Mouse (Mus musculus): Measurements from ENCODE around the gene Cfap300. TPM values are rescaled to one million over a fixed set of nuclear protein-coding genes. Genes with fewer than 3 reads are reported as not detected.

Cfap300 gene
- total and polyA plus RNA-seq, 3 experiments = not detected

DNA sequence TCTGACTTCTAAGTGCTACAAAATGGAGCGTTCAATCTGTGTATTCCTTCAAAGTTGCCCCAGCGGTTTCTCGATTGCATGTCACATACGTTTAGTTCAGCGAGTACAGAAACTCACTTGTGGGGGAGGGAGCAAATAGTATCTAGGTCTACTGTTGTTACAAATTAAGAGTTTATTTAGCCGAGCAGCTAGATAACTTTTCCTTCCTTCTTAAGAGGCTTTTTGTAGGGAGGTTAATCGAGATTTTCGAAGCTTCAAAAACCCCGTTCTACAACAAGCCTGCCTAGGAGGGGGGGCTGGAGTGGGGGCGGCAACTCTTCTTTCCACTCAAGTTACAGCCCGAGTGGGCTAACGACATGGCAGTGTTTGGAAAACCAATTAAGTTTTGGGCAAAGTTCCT, 39.8 kb downstream of the Cfap300 start (continued):
- no peak for TF ChIP-seq SIN3A (IDR thresholded peaks at IDR 0.05; ENCODE audit: low read length)
- no peak for TF ChIP-seq RCOR1 (IDR thresholded peaks at IDR 0.05; ENCODE audit: low read depth, low read length)
- no peak for TF ChIP-seq MXI1 (IDR thresholded peaks at IDR 0.05; ENCODE audit: low read depth, low read length)

DNA sequence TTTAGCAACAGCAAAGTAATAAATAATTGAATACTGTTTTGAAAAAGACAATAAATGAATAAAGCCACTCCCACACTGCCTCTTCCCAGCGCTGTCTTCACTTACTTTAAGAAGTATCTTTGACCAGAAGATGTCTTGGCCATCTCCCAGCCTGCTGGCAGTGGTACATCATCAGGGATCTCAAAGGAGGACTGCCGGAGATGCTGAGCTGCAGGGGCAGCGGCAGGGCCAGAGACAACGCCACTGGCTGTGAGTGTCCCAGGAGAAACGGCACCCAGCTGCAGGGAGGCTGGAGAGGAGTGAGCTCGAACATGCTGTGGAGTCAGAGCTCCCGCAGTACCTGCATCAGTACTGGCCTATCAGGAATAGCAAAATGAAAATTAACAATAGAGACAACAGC, 41.3 kb downstream of the Cfap300 start:
- H3K79me2 ChIP-seq (ENCODE audit: control insufficient read depth, insufficient read depth, low read length, poor library complexity) = no peaks in the 10 kb centered on the region
- DNase-seq (ENCODE audit: low read depth, low spot score) = no peak
- no peak overlapping the region for H3K9ac ChIP-seq (ENCODE audit: control insufficient read depth, low read depth, low read length, poor library complexity, severe bottlenecking)
- H3K27ac ChIP-seq (ENCODE audit: control insufficient read depth, low read depth, low read length) = no peak overlapping the region
- TF ChIP-seq USF2 (IDR thresholded peaks at IDR 0.05; ENCODE audit: borderline replicate concordance in 1 of 2, insufficient read depth in 1 of 2, low read depth in 1 of 2, low read length in 2 of 2) (no peak), CTCF (IDR thresholded peaks at IDR 0.05 in 2 of 3, conservative IDR thresholded peaks at IDR 0.05 in 1 of 3; ENCODE audit: control insufficient read depth in 1 of 3, insufficient read depth in 1 of 3, low read depth in 2 of 3, low read length in 3 of 3, poor library complexity in 1 of 3, severe bottlenecking in 1 of 3) (no peak), RAD21 (IDR thresholded peaks at IDR 0.05; ENCODE audit: low read depth, low read length) (no peak), MAZ (IDR thresholded peaks at IDR 0.05; ENCODE audit: low read depth, low read length) (no peak), NELFE (IDR thresholded peaks at IDR 0.05; ENCODE audit: low read depth, low read length) (no peak), MEF2A (IDR thresholded peaks at IDR 0.05; ENCODE audit: extremely low read depth, insufficient replicate concordance, low read depth, low read length, poor library complexity, severe bottlenecking) (no peak), TCF12 (IDR thresholded peaks at IDR 0.05; ENCODE audit: low read depth, low read length) (no peak), SMC3 (IDR thresholded peaks at IDR 0.05; ENCODE audit: low read depth, low read length) (no peak), NRF1 (IDR thresholded peaks at IDR 0.05; ENCODE audit: insufficient read depth, low read depth, low read length, poor library complexity, severe bottlenecking) (no peak), UBTF (IDR thresholded peaks at IDR 0.05; ENCODE audit: borderline replicate concordance, insufficient read depth, low read depth, low read length) (no peak)
- H3K36me3 ChIP-seq (ENCODE audit: control insufficient read depth in 1 of 2, insufficient read depth in 2 of 2, low read length in 2 of 2) = no peaks in the 10 kb centered on the region
- H3K4me1 ChIP-seq (ENCODE audit: control insufficient read depth in 1 of 2, insufficient read depth in 2 of 2, low read length in 2 of 2) = no peaks in the 10 kb centered on the region
- H3K4me3 ChIP-seq (ENCODE audit: control insufficient read depth in 1 of 2, insufficient read depth in 1 of 2, low read depth in 2 of 2, low read length in 2 of 2) = no peak overlapping the region
- no peaks in the 10 kb centered on the region for H3K27me3 ChIP-seq (ENCODE audit: control insufficient read depth in 1 of 2, insufficient read depth in 2 of 2, low read length in 2 of 2)
- no peaks in the 10 kb centered on the region for H3K9me3 ChIP-seq (replicated peaks; ENCODE audit: insufficient read depth, low read length)

DNA sequence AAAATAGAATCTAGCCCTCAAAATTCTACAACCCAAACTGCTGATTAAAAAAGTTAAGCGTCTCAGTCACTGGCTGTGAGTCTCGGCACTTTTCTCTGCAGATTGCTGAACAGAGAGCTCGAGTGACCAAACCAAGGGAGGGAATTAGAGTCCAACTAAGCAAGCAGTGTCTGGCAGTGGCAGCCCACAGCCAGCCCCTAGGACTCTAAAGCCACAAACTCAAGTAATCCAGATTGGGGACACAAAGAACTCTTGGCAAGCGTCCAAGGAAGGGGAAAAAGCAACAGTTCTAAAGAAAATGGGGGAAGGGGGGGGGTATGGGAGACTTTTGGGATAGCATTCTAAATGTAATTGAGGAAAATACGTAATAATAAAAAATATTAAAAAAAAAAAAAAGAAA, 48.3 kb downstream of the Cfap300 start:
- Histone ChIP-seq H3K9me3 (replicated peaks; ENCODE audit: insufficient read depth, low read length) (no peaks in the 10 kb centered on the region), H3K27ac (ENCODE audit: control insufficient read depth, low read depth, low read length) (no peak overlapping the region), H3K9ac (ENCODE audit: control insufficient read depth, low read depth, low read length, poor library complexity, severe bottlenecking) (no peak overlapping the region), H3K79me2 (ENCODE audit: control insufficient read depth, insufficient read depth, low read length, poor library complexity) (no peaks in the 10 kb centered on the region), H3K4me3 (ENCODE audit: control insufficient read depth in 1 of 2, insufficient read depth in 1 of 2, low read depth in 2 of 2, low read length in 2 of 2) (no peak overlapping the region), H3K36me3 (ENCODE audit: control insufficient read depth in 1 of 2, insufficient read depth in 2 of 2, low read length in 2 of 2) (no peaks in the 10 kb centered on the region), H3K27me3 (ENCODE audit: control insufficient read depth in 1 of 2, insufficient read depth in 2 of 2, low read length in 2 of 2) (no peaks in the 10 kb centered on the region), H3K4me1 (ENCODE audit: control insufficient read depth in 1 of 2, insufficient read depth in 2 of 2, low read length in 2 of 2) (no peaks in the 10 kb centered on the region)
- no peak for TF ChIP-seq MAZ (IDR thresholded peaks at IDR 0.05; ENCODE audit: low read depth, low read length)
- TF ChIP-seq E2F4 (IDR thresholded peaks at IDR 0.05; ENCODE audit: borderline replicate concordance, low read depth, low read length) = no peak
- no peak for TF ChIP-seq USF1 (IDR thresholded peaks at IDR 0.05; ENCODE audit: low read depth, low read length)
- no peak for TF ChIP-seq TAL1 (IDR thresholded peaks at IDR 0.05; ENCODE audit: low read length)
- TF ChIP-seq ZKSCAN1 (IDR thresholded peaks at IDR 0.05; ENCODE audit: low read depth, low read length) = no peak
- no peak for TF ChIP-seq GABPA (IDR thresholded peaks at IDR 0.05; ENCODE audit: low read depth, low read length)
- TF ChIP-seq ZC3H11A (IDR thresholded peaks at IDR 0.05; ENCODE audit: low read depth, low read length) = no peak
- TF ChIP-seq NELFE (IDR thresholded peaks at IDR 0.05; ENCODE audit: low read depth, low read length) = no peak
- no peak for TF ChIP-seq ELF1 (IDR thresholded peaks at IDR 0.05; ENCODE audit: low read depth, low read length)
- no peak for TF ChIP-seq ETS1 (IDR thresholded peaks at IDR 0.05; ENCODE audit: low read depth, low read length)
- TF ChIP-seq POLR2A (IDR thresholded peaks at IDR 0.05; ENCODE audit: control insufficient read depth in 1 of 2, insufficient read depth in 1 of 2, low read depth in 1 of 2, low read length in 2 of 2, poor library complexity in 1 of 2) = no peak
- TF ChIP-seq ZNF384 (IDR thresholded peaks at IDR 0.05; ENCODE audit: low read depth, low read length) = no peak
- TF ChIP-seq RAD21 (IDR thresholded peaks at IDR 0.05; ENCODE audit: low read depth, low read length) = no peak
- TF ChIP-seq USF2 (IDR thresholded peaks at IDR 0.05; ENCODE audit: borderline replicate concordance in 1 of 2, insufficient read depth in 1 of 2, low read depth in 1 of 2, low read length in 2 of 2) = no peak
- TF ChIP-seq EP300 (IDR thresholded peaks at IDR 0.05; ENCODE audit: low read depth in 1 of 2, low read length in 2 of 2) = no peak
- no peak for TF ChIP-seq SMC3 (IDR thresholded peaks at IDR 0.05; ENCODE audit: low read depth, low read length)
- no peak for TF ChIP-seq ZMIZ1 (IDR thresholded peaks at IDR 0.05; ENCODE audit: low read depth, low read length)
- DNase-seq (ENCODE audit: low read depth, low spot score) = no peak
